Mouse (Mus musculus) bone marrow, adult 2 months (tissue): ENCODE results near the gene 4933428G20Rik.

Experiments used
- CTCF ChIP-seq: fragments of 200-500 bp; IDR thresholded peaks from 2 replicates; pipeline ENCODE4 v1.5.1; 2011; ENCODE audit warnings: low read length, control low read depth; ENCODE audit not compliant: control insufficient read depth, insufficient read depth
- POLR2A ChIP-seq: fragments of 200-500 bp; IDR thresholded peaks from 2 replicates; pipeline ENCODE4 v1.6.1; 2011; ENCODE audit warnings: low read depth, mild to moderate bottlenecking, control low read depth, low read length, borderline replicate concordance; ENCODE audit not compliant: control insufficient read depth

- no peak for TF ChIP-seq CTCF
- no peak for TF ChIP-seq POLR2A
Observed at GRCm38 (mm10) chr11:97512511-97512910, 12.4 kb upstream of the 4933428G20Rik start.
